Mouse (Mus musculus) forebrain, embryonic 13.5 days (tissue): ENCODE measurements around the gene Gm28047. TPM values are rescaled to one million over a fixed set of nuclear protein-coding genes. Genes with fewer than 3 reads are reported as not detected.

Experiments used
- microRNA counts: library from miRNA; unstranded; fragments of <30 nt; microRNA quantifications from one replicate; lab custom pipeline; 2016
- microRNA-seq: library from miRNA; unstranded; fragments of <30 nt; microRNA quantifications from one replicate; pipeline ENCODE4, GENCODE M21; 2016
- polyA plus RNA-seq: library from polyadenylated mRNA; unstranded; fragments of >200 nt; fragmentation: Nextera tagmentation; extraction: Ambion mirVana; gene quantifications from 2 replicates; pipeline ENCODE4 v1.2.1, GENCODE M21; 2015

The Gm28047 gene
- polyA plus RNA-seq, 1 experiment from 2014 or later: not detected

MicroRNAs encoded within 50 kb of the gene (microRNA counts, 519-probe panel; counts per million panel counts)
- 177 counts per million, percentile 53 among the panel's probes with 10 or more counts for microRNA mmu-miR-688 (lab: Ali Mortazavi, UCI)

Small RNAs within 50 kb of the gene (microRNA-seq; reads per million reads assigned to microRNA genes)
- gene Mir688: not detected

Other genes with a start within 250 kb of the Gm28047 start
- 7.0 and 8.1 TPM in 2 replicates for gene Sp1, start 218.9 kb downstream of the Gm28047 start, polyA plus RNA-seq
- 0.19 and 0.20 TPM in 2 replicates for gene Amhr2, start 179.7 kb downstream of the Gm28047 start, polyA plus RNA-seq
- gene Prr13, start 166.0 kb downstream of the Gm28047 start, polyA plus RNA-seq: 88.9 and 90.9 TPM in 2 replicates
- gene Pcbp2, start 154.5 kb downstream of the Gm28047 start, polyA plus RNA-seq: 198 and 212 TPM in 2 replicates
- gene Gm10337, start 121.3 kb downstream of the Gm28047 start, polyA plus RNA-seq: 6.6 and 13.4 TPM in 2 replicates
- 37.6 and 40.4 TPM in 2 replicates for gene Map3k12, start 108.0 kb downstream of the Gm28047 start, polyA plus RNA-seq
- gene Tarbp2, start 106.9 kb downstream of the Gm28047 start, polyA plus RNA-seq: 87.7 and 103 TPM in 2 replicates
- gene Npff, start 100.1 kb downstream of the Gm28047 start, polyA plus RNA-seq: 1.6 and 3.9 TPM in 2 replicates
- gene Atf7, start 397 bp upstream of the Gm28047 start, polyA plus RNA-seq: 19.8 and 22.1 TPM in 2 replicates
- 52.3 and 79.6 TPM in 2 replicates for gene Atp5g2, start 47.3 kb upstream of the Gm28047 start, polyA plus RNA-seq
- gene Calcoco1, start 97.1 kb upstream of the Gm28047 start, polyA plus RNA-seq: 45.0 and 48.7 TPM in 2 replicates